17 mouse cellular contexts compared by ENCODE assay signal in the genomic region with DNA sequence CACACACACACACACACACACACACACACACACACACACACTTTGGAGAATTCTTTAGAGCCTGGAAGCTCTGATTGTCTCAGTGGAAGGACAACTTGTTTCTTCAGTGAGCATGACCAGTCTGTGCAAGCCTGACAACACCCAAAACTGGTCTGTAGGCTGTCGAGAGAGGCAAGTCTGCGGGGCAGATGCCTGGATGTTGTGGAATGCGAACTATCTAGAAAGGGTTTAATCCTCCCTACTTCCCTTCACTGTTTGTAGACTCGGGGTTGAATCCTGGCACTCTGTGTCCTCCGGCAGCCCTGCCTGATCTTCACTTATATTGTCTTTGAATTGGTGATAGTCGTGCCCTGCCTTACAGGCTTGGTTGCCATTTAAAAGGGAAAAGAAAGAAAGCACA. TPM values are rescaled to one million over a fixed set of nuclear protein-coding genes. Genes with fewer than 3 reads are reported as not detected.
DNase-seq lines count a peak whose midpoint lies in the region; ATAC-seq and TF ChIP-seq lines count a peak whose summit lies in the region.
"Had no signal": no experiment of that assay in that cellular context is flagged by ENCODE, and none has a peak within 500 bp of the region (broad histone marks: within the 10 kb centered on the region; RNA-seq: fewer than 3 reads in every experiment).

No protein-coding gene starts in this region.

- peak overlapping the region; percentile 19; the same call in 1 of the 2 replicates for H3K27ac ChIP-seq in heart, embryonic 12.5 days (ENCODE audit: poor library complexity, severe bottlenecking)
- peak overlapping the region; percentile 25; the same call in 1 of the 2 replicates for H3K27ac ChIP-seq in kidney, postnatal 0 days
- H3K27ac ChIP-seq in limb, embryonic 12.5 days = 0 out of 2 replicates have a peak overlapping the region, but pooled peaks have one; percentile 32
- H3K27ac ChIP-seq: neural tube, embryonic 12.5 days had no signal

- no peak for ATAC-seq in heart, embryonic 12.5 days (ENCODE audit: insufficient number of reproducible peaks, low FRiP score)
- ATAC-seq in kidney, postnatal 0 days (replicated peaks; ENCODE audit: low FRiP score, low read depth) = no peak
- ATAC-seq in limb, embryonic 12.5 days (ENCODE audit: insufficient number of reproducible peaks, insufficient read depth, low FRiP score, low TSS enrichment, low read depth) = no peak
- no peak for ATAC-seq in erythroid progenitor cell, adult 5-6 weeks (replicated peaks; ENCODE audit: low FRiP score, poor library complexity, severe bottlenecking)
- ATAC-seq: inflammation-experienced regulatory T-cells, adult 6 months; liver, postnatal 0 days; Patski had no signal

- peak overlapping the region; percentile 2; the same call in 1 of the 2 replicates for H3K4me2 ChIP-seq in heart, embryonic 12.5 days
- H3K4me2 ChIP-seq in kidney, postnatal 0 days (ENCODE audit: low read length) = no peak overlapping the region
- no peak overlapping the region for H3K4me2 ChIP-seq in limb, embryonic 12.5 days
- H3K4me2 ChIP-seq: neural tube, embryonic 12.5 days had no signal

- H3K4me1 ChIP-seq in heart, embryonic 12.5 days (replicated peaks) = peaks cover 49% of the 10 kb centered on the region
- peaks cover 8% of the 10 kb centered on the region for H3K4me1 ChIP-seq in kidney, postnatal 0 days (replicated peaks; ENCODE audit: insufficient read depth, low read length)
- peaks cover 51% of the 10 kb centered on the region for H3K4me1 ChIP-seq in limb, embryonic 12.5 days (replicated peaks)

- H3K36me3 ChIP-seq in heart, embryonic 12.5 days = no peaks in the 10 kb centered on the region
- no peaks in the 10 kb centered on the region for H3K36me3 ChIP-seq in kidney, postnatal 0 days (ENCODE audit: insufficient read depth, low read length)
- H3K36me3 ChIP-seq in limb, embryonic 12.5 days = peaks cover 4% of the 10 kb centered on the region; the same call in 1 of the 2 replicates
- H3K36me3 ChIP-seq: neural tube, embryonic 12.5 days had no signal

- DNase-seq in heart, postnatal 4 days = no peak
- DNase-seq in kidney, postnatal 0 days (ENCODE audit: low spot score) = no peak
- no peak for DNase-seq in kidney, adult 11 months
- peak; percentile 30 for DNase-seq in ZHBTc4 (ENCODE audit: low read depth, low spot score)
- no peak for DNase-seq in cerebellum, postnatal 25 days
- DNase-seq: adrenal gland, adult 2 months; cerebellum, adult 9-11 months; gastrocnemius, postnatal 10 days; liver, postnatal 0 days; thymus, postnatal 4 days had no signal

- H3K9ac ChIP-seq in heart, embryonic 12.5 days = 0 out of 2 replicates have a peak overlapping the region, but pooled peaks have one; percentile 1
- no peak overlapping the region for H3K9ac ChIP-seq in kidney, postnatal 0 days (ENCODE audit: low read depth, low read length)
- no peak overlapping the region for H3K9ac ChIP-seq in limb, embryonic 12.5 days (replicated peaks)
- H3K9ac ChIP-seq: liver, postnatal 0 days; neural tube, embryonic 12.5 days had no signal

- no peaks in the 10 kb centered on the region for H3K9me3 ChIP-seq in heart, embryonic 12.5 days (replicated peaks)
- H3K9me3 ChIP-seq in kidney, postnatal 0 days (replicated peaks; ENCODE audit: low read length) = no peaks in the 10 kb centered on the region
- no peaks in the 10 kb centered on the region for H3K9me3 ChIP-seq in limb, embryonic 12.5 days
- H3K9me3 ChIP-seq: megakaryocyte, embryonic 14.5 days; neural tube, embryonic 12.5 days had no signal

- TF ChIP-seq CTCF in kidney, postnatal 0 days (IDR thresholded peaks at IDR 0.05; ENCODE audit: low read depth) = no peak

- H3K27me3 ChIP-seq in heart, embryonic 12.5 days (replicated peaks) = no peaks in the 10 kb centered on the region
- no peaks in the 10 kb centered on the region for H3K27me3 ChIP-seq in kidney, postnatal 0 days (ENCODE audit: insufficient read depth, low read length)
- H3K27me3 ChIP-seq in limb, embryonic 12.5 days = no peaks in the 10 kb centered on the region
- H3K27me3 ChIP-seq: megakaryocyte, embryonic 14.5 days; neural tube, embryonic 12.5 days; Patski had no signal

- H3K4me3 ChIP-seq in heart, embryonic 12.5 days = no peak overlapping the region
- no peak overlapping the region for H3K4me3 ChIP-seq in kidney, postnatal 0 days (replicated peaks; ENCODE audit: low read depth, low read length)
- H3K4me3 ChIP-seq in limb, embryonic 12.5 days (replicated peaks) = no peak overlapping the region
- H3K4me3 ChIP-seq: megakaryocyte, embryonic 14.5 days; neural tube, embryonic 12.5 days had no signal

- WGBS in heart, embryonic 12.5 days = 14% methylated on average over 6 of the region's 6 CpGs
- 40% methylated on average over 6 of the region's 6 CpGs for WGBS in kidney, postnatal 0 days
- WGBS in limb, embryonic 12.5 days = 31% methylated on average over 6 of the region's 6 CpGs

RNA-seq across cellular contexts. Expression of a gene that starts 25.9 kb away (rescaled TPM):
- 20.7 and 22.9 TPM in 2 replicates for polyA plus RNA-seq in heart, embryonic 12.5 days (2016; fragmentation: Nextera tagmentation; extraction: Ambion mirVana)
- 10 to 100 TPM; 39.5 to 40.0 TPM for total RNA-seq in heart, postnatal 4 days (2021)
- 16.4 and 19.4 TPM in 2 replicates for polyA plus RNA-seq in kidney, postnatal 0 days (2015; fragmentation: Nextera tagmentation; extraction: Ambion mirVana)
- polyA plus RNA-seq in limb, embryonic 12.5 days (2016; fragmentation: Nextera tagmentation; extraction: Ambion mirVana) = 32.1 and 37.3 TPM in 2 replicates
- total RNA-seq in erythroid progenitor cell, adult 5-6 weeks (2015; ENCODE audit: low replicate concordance) = 0.84 TPM in 1 of 2 replicates, not detected in the other
- total RNA-seq in erythroid progenitor cell, adult 5-6 weeks (2017; ENCODE audit: low replicate concordance) = 0.39 TPM in 1 of 2 replicates, not detected in the other

RNA-seq across cellular contexts. Expression of a gene that starts 55.7 kb away (rescaled TPM):
- polyA plus RNA-seq in heart, embryonic 12.5 days (2016; fragmentation: Nextera tagmentation; extraction: Ambion mirVana) = 27.3 and 29.3 TPM in 2 replicates
- 10 to 100 TPM; 36.7 to 41.3 TPM for total RNA-seq in heart, postnatal 4 days (2021)
- 38.8 and 39.8 TPM in 2 replicates for polyA plus RNA-seq in kidney, postnatal 0 days (2015; fragmentation: Nextera tagmentation; extraction: Ambion mirVana)
- polyA plus RNA-seq in limb, embryonic 12.5 days (2016; fragmentation: Nextera tagmentation; extraction: Ambion mirVana) = 56.0 and 65.8 TPM in 2 replicates
- 29.6 and 37.3 TPM in 2 replicates for total RNA-seq in erythroid progenitor cell, adult 5-6 weeks (2015; ENCODE audit: low replicate concordance)
- total RNA-seq in erythroid progenitor cell, adult 5-6 weeks (2017; ENCODE audit: low replicate concordance) = 16.3 and 17.8 TPM in 2 replicates
